Mouse (Mus musculus): ENCODE data around the gene Oxct2b. TPM values are rescaled to one million over a fixed set of nuclear protein-coding genes. Genes with fewer than 3 reads are reported as not detected.
"Not testable (repeated sequence)": the region's sequence is repeated elsewhere in the genome, so short reads cannot be mapped to it uniquely, and the experiment has no call there.

Gene Oxct2b
- total and polyA plus RNA-seq, 3 experiments = not detected

DNA sequence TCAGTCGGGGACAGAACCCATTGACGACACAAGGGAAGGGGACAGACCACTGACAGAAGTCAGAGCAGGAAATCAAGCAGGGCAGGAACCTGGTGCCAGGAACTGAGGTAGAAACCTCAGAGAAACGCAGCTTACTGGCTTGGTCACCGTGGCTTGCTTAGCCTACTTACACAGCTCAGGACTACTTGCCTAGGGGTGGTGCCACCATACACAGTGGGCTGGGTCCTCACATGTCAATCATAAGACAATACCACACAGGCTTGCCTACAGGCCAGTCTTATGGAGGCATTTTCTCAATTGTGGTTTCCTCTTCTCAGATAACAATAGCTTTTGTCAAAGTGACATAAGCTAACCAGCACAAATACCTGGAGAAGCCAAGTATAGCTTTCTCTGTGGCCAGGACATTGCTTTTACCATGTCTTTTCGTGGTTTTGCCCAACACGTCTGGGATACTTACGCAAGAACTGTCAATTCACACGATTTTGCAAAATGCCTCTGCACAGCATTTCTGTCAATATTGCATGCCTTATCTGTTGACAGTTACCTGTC is 3.8 kb upstream of the Oxct2b start:
- no peak overlapping the region for H3K9ac ChIP-seq (ENCODE audit: control insufficient read depth, low read depth, low read length, poor library complexity, severe bottlenecking)
- no peaks in the 10 kb centered on the region for H3K36me3 ChIP-seq (ENCODE audit: control insufficient read depth in 1 of 2, insufficient read depth in 2 of 2, low read length in 2 of 2)
- H3K27ac ChIP-seq (ENCODE audit: control insufficient read depth, low read depth, low read length) = no peak overlapping the region
- peak; percentile 23 for DNase-seq (ENCODE audit: low read depth, low spot score)
- TF ChIP-seq ZKSCAN1 (IDR thresholded peaks at IDR 0.05; ENCODE audit: low read depth, low read length) (no peak), MYB (IDR thresholded peaks at IDR 0.05; ENCODE audit: low read depth, low read length) (no peak), POLR2A (IDR thresholded peaks at IDR 0.05; ENCODE audit: control insufficient read depth in 1 of 2, insufficient read depth in 1 of 2, low read depth in 1 of 2, low read length in 2 of 2, poor library complexity in 1 of 2) (no peak), MAX (IDR thresholded peaks at IDR 0.05; ENCODE audit: low read length) (no peak), BHLHE40 (IDR thresholded peaks at IDR 0.05; ENCODE audit: borderline replicate concordance, low read depth, low read length) (no peak), SIN3A (IDR thresholded peaks at IDR 0.05; ENCODE audit: low read length) (no peak), KAT2A (conservative IDR thresholded peaks at IDR 0.05; ENCODE audit: low read depth, low read length) (no peak)
- H3K4me3 ChIP-seq (ENCODE audit: control insufficient read depth in 1 of 2, insufficient read depth in 1 of 2, low read depth in 2 of 2, low read length in 2 of 2) = no peak overlapping the region
- H3K79me2 ChIP-seq (ENCODE audit: control insufficient read depth, insufficient read depth, low read length, poor library complexity) = no peaks in the 10 kb centered on the region
- no peaks in the 10 kb centered on the region for H3K27me3 ChIP-seq (ENCODE audit: control insufficient read depth in 1 of 2, insufficient read depth in 2 of 2, low read length in 2 of 2)
- no peaks in the 10 kb centered on the region for H3K9me3 ChIP-seq (replicated peaks; ENCODE audit: insufficient read depth, low read length)
- H3K4me1 ChIP-seq (ENCODE audit: control insufficient read depth in 1 of 2, insufficient read depth in 2 of 2, low read length in 2 of 2) = no peaks in the 10 kb centered on the region

- H3K9me3 ChIP-seq (replicated peaks; ENCODE audit: insufficient read depth, low read length); DNase-seq (ENCODE audit: low read depth, low spot score); H3K4me3 ChIP-seq (ENCODE audit: control insufficient read depth in 1 of 2, insufficient read depth in 1 of 2, low read depth in 2 of 2, low read length in 2 of 2); H3K79me2 ChIP-seq (ENCODE audit: control insufficient read depth, insufficient read depth, low read length, poor library complexity); H3K27ac ChIP-seq (ENCODE audit: control insufficient read depth, low read depth, low read length); H3K27me3 ChIP-seq (ENCODE audit: control insufficient read depth in 1 of 2, insufficient read depth in 2 of 2, low read length in 2 of 2); H3K4me1 ChIP-seq (ENCODE audit: control insufficient read depth in 1 of 2, insufficient read depth in 2 of 2, low read length in 2 of 2); H3K9ac ChIP-seq (ENCODE audit: control insufficient read depth, low read depth, low read length, poor library complexity, severe bottlenecking); H3K36me3 ChIP-seq (ENCODE audit: control insufficient read depth in 1 of 2, insufficient read depth in 2 of 2, low read length in 2 of 2): not testable (repeated sequence)
Observed at GRCm38 (mm10) chr4:123114651-123115050, 1.4 kb upstream of the Oxct2b start.

- not testable (repeated sequence) for H3K4me1 ChIP-seq (ENCODE audit: control insufficient read depth in 1 of 2, insufficient read depth in 2 of 2, low read length in 2 of 2); DNase-seq (ENCODE audit: low read depth, low spot score); H3K79me2 ChIP-seq (ENCODE audit: control insufficient read depth, insufficient read depth, low read length, poor library complexity); H3K9me3 ChIP-seq (replicated peaks; ENCODE audit: insufficient read depth, low read length); H3K4me3 ChIP-seq (ENCODE audit: control insufficient read depth in 1 of 2, insufficient read depth in 1 of 2, low read depth in 2 of 2, low read length in 2 of 2); H3K27me3 ChIP-seq (ENCODE audit: control insufficient read depth in 1 of 2, insufficient read depth in 2 of 2, low read length in 2 of 2); H3K27ac ChIP-seq (ENCODE audit: control insufficient read depth, low read depth, low read length); H3K36me3 ChIP-seq (ENCODE audit: control insufficient read depth in 1 of 2, insufficient read depth in 2 of 2, low read length in 2 of 2); H3K9ac ChIP-seq (ENCODE audit: control insufficient read depth, low read depth, low read length, poor library complexity, severe bottlenecking)
Observed at GRCm38 (mm10) chr4:123116640-123117039, 574 bp downstream of the Oxct2b start.

DNA sequence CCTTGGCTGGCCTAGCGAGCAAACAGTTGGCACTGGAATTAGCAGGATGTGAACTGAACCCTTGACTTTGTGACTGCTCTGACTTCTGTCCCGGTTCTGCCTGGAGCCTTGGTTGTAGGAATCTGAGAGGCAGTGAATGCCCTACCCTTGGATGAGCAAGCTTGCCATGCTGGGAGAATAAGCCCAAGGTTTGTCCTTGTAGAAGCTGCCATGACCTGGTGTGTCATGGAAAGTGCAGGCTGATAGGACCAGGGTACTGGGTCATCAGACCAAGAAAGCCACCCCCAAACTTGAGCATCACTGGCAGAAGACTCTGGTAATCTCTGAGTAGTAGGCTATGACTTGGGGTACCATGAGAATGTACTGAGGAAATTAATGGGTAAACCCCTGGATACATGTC is 5.2 kb downstream of the Oxct2b start:
- Histone ChIP-seq H3K9me3 (replicated peaks; ENCODE audit: insufficient read depth, low read length) (no peaks in the 10 kb centered on the region), H3K4me3 (ENCODE audit: control insufficient read depth in 1 of 2, insufficient read depth in 1 of 2, low read depth in 2 of 2, low read length in 2 of 2) (no peak overlapping the region), H3K4me1 (ENCODE audit: control insufficient read depth in 1 of 2, insufficient read depth in 2 of 2, low read length in 2 of 2) (no peaks in the 10 kb centered on the region), H3K79me2 (ENCODE audit: control insufficient read depth, insufficient read depth, low read length, poor library complexity) (no peaks in the 10 kb centered on the region), H3K9ac (ENCODE audit: control insufficient read depth, low read depth, low read length, poor library complexity, severe bottlenecking) (no peak overlapping the region), H3K27me3 (ENCODE audit: control insufficient read depth in 1 of 2, insufficient read depth in 2 of 2, low read length in 2 of 2) (no peaks in the 10 kb centered on the region), H3K36me3 (ENCODE audit: control insufficient read depth in 1 of 2, insufficient read depth in 2 of 2, low read length in 2 of 2) (peaks cover 0 to 1% of the 10 kb centered on the region in 2 experiments; a peak in 2 of 4 replicates), H3K27ac (ENCODE audit: control insufficient read depth, low read depth, low read length) (no peak overlapping the region)
- TF ChIP-seq RAD21 (IDR thresholded peaks at IDR 0.05; ENCODE audit: low read depth, low read length) (no peak), NELFE (IDR thresholded peaks at IDR 0.05; ENCODE audit: low read depth, low read length) (no peak), ETS1 (IDR thresholded peaks at IDR 0.05; ENCODE audit: low read depth, low read length) (no peak), SIN3A (IDR thresholded peaks at IDR 0.05; ENCODE audit: low read length) (no peak), MAX (IDR thresholded peaks at IDR 0.05; ENCODE audit: low read length) (no peak), TCF12 (IDR thresholded peaks at IDR 0.05; ENCODE audit: low read depth, low read length) (no peak), MXI1 (IDR thresholded peaks at IDR 0.05; ENCODE audit: low read depth, low read length) (no peak), ELF1 (IDR thresholded peaks at IDR 0.05; ENCODE audit: low read depth, low read length) (no peak), ZC3H11A (IDR thresholded peaks at IDR 0.05; ENCODE audit: low read depth, low read length) (no peak), TBP (IDR thresholded peaks at IDR 0.05; ENCODE audit: low read depth, low read length) (no peak), MYC (IDR thresholded peaks at IDR 0.05; ENCODE audit: low read depth, low read length) (no peak), HCFC1 (IDR thresholded peaks at IDR 0.05; ENCODE audit: low read depth, low read length) (no peak), POLR2AphosphoS5 (IDR thresholded peaks at IDR 0.05; ENCODE audit: borderline replicate concordance, low read depth, low read length) (no peak), MYB (IDR thresholded peaks at IDR 0.05; ENCODE audit: low read depth, low read length) (no peak), GABPA (IDR thresholded peaks at IDR 0.05; ENCODE audit: low read depth, low read length) (no peak)
- DNase-seq (ENCODE audit: low read depth, low spot score) = no peak

Data from MEL (cell line).